Mouse (Mus musculus): ENCODE results near the gene Gm49380. TPM values are rescaled to one million over a fixed set of nuclear protein-coding genes. Genes with fewer than 3 reads are reported as not detected.

The Gm49380 gene
- polyA plus RNA-seq (2016; fragmentation: Nextera tagmentation; extraction: Ambion mirVana), result 0.22 and 0.75 TPM in 2 replicates

GRCm38 (mm10) chr9:44113105-44113789 is at the start of gene Gm49380, which contains the start of gene Rnf26:
Gene Gm49380 (minus strand): TSS chr9:44113500.
Gene Rnf26 (minus strand): TSS chr9:44113517.
- under 1% methylated on average over 51 of the region's 51 CpGs for whole genome bisulfite sequencing
- Histone ChIP-seq H3K36me3 (peaks cover 28% of the 10 kb centered on the region), H3K4me3 (peak within 1 kb of the TSS; percentile 71), H3K27ac (peak within 1 kb of the TSS; percentile 90), H3K9me3 (no peaks in the 10 kb centered on the region), H3K27me3 (ENCODE audit: insufficient read depth, poor library complexity, severe bottlenecking) (no peaks in the 10 kb centered on the region), H3K4me1 (replicated peaks) (peaks cover 36% of the 10 kb centered on the region)
- peak; percentile 96 for DNase-seq (ENCODE audit: low spot score)

GRCm38 (mm10) chr9:44159886-44160285 is 46.6 kb upstream of the Gm49380 start:
- 87% methylated on average over 3 of the region's 3 CpGs for WGBS
- no peak for DNase-seq (ENCODE audit: low spot score)
- Histone ChIP-seq H3K4me1 (replicated peaks) (no peaks in the 10 kb centered on the region), H3K36me3 (peaks cover 94% of the 10 kb centered on the region), H3K9me3 (no peaks in the 10 kb centered on the region), H3K27me3 (ENCODE audit: insufficient read depth, poor library complexity, severe bottlenecking) (no peaks in the 10 kb centered on the region), H3K4me3 (no peak overlapping the region), H3K27ac (no peak overlapping the region)

- peaks cover 76% of the 10 kb centered on the region for H3K36me3 ChIP-seq
- DNase-seq (ENCODE audit: low spot score), result no peak
- 64% methylated on average over 3 of the region's 3 CpGs for WGBS
- no peak overlapping the region for H3K27ac ChIP-seq
- H3K4me1 ChIP-seq (replicated peaks), result peaks cover 16% of the 10 kb centered on the region; the same call in 1 of the 2 replicates
- no peak overlapping the region for H3K4me3 ChIP-seq
- no peaks in the 10 kb centered on the region for H3K27me3 ChIP-seq (ENCODE audit: insufficient read depth, poor library complexity, severe bottlenecking)
- H3K9me3 ChIP-seq, result no peaks in the 10 kb centered on the region
Observed at GRCm38 (mm10) chr9:44147290-44147689, 34.0 kb upstream of the Gm49380 start.

- no peak overlapping the region for H3K4me3 ChIP-seq
- no peaks in the 10 kb centered on the region for H3K9me3 ChIP-seq
- peaks cover 25% of the 10 kb centered on the region; the same call in 1 of the 2 replicates for H3K4me1 ChIP-seq (replicated peaks)
- peaks cover 73% of the 10 kb centered on the region for H3K36me3 ChIP-seq
- DNase-seq (ENCODE audit: low spot score), result no peak
- H3K27me3 ChIP-seq (ENCODE audit: insufficient read depth, poor library complexity, severe bottlenecking), result no peaks in the 10 kb centered on the region
- H3K27ac ChIP-seq, result no peak overlapping the region
Observed at GRCm38 (mm10) chr9:44144718-44145060, 31.4 kb upstream of the Gm49380 start.

GRCm38 (mm10) chr9:44144023-44144717 is 30.9 kb upstream of the Gm49380 start:
- Histone ChIP-seq H3K27me3 (ENCODE audit: insufficient read depth, poor library complexity, severe bottlenecking) (no peaks in the 10 kb centered on the region), H3K27ac (no peak overlapping the region), H3K4me3 (no peak overlapping the region), H3K9me3 (no peaks in the 10 kb centered on the region), H3K4me1 (replicated peaks) (peaks cover 30% of the 10 kb centered on the region), H3K36me3 (peaks cover 73% of the 10 kb centered on the region)
- no peak for DNase-seq (ENCODE audit: low spot score)
- WGBS, result 27% methylated on average over 7 of the region's 8 CpGs

GRCm38 (mm10) chr9:44143421-44143820 is 30.1 kb upstream of the Gm49380 start:
- Histone ChIP-seq H3K9me3 (no peaks in the 10 kb centered on the region), H3K36me3 (peaks cover 68% of the 10 kb centered on the region), H3K27ac (no peak overlapping the region), H3K27me3 (ENCODE audit: insufficient read depth, poor library complexity, severe bottlenecking) (no peaks in the 10 kb centered on the region), H3K4me3 (no peak overlapping the region), H3K4me1 (replicated peaks) (peaks cover 37% of the 10 kb centered on the region)
- DNase-seq (ENCODE audit: low spot score), result no peak
- 74% methylated on average over 5 of the region's 5 CpGs for WGBS

- H3K27me3 ChIP-seq (ENCODE audit: insufficient read depth, poor library complexity, severe bottlenecking), result peaks cover 2% of the 10 kb centered on the region
- H3K9me3 ChIP-seq, result no peaks in the 10 kb centered on the region
- WGBS, result 66% methylated on average over 5 of the region's 5 CpGs
- no peak for DNase-seq (ENCODE audit: low spot score)
- no peak overlapping the region for H3K4me3 ChIP-seq
- peaks cover 37% of the 10 kb centered on the region for H3K4me1 ChIP-seq (replicated peaks)
- no peak overlapping the region for H3K27ac ChIP-seq
- H3K36me3 ChIP-seq, result peaks cover 64% of the 10 kb centered on the region
Observed at GRCm38 (mm10) chr9:44141951-44142350, 28.7 kb upstream of the Gm49380 start.

- H3K27ac ChIP-seq, result no peak overlapping the region
- H3K9me3 ChIP-seq, result no peaks in the 10 kb centered on the region
- no peak for DNase-seq (ENCODE audit: low spot score)
- H3K27me3 ChIP-seq (ENCODE audit: insufficient read depth, poor library complexity, severe bottlenecking), result peaks cover 43% of the 10 kb centered on the region
- 77% methylated on average over 4 of the region's 4 CpGs for WGBS
- no peak overlapping the region for H3K4me3 ChIP-seq
- H3K36me3 ChIP-seq, result peaks cover 34% of the 10 kb centered on the region
- H3K4me1 ChIP-seq (replicated peaks), result peaks cover 56% of the 10 kb centered on the region
Observed at GRCm38 (mm10) chr9:44137846-44138245, 24.5 kb upstream of the Gm49380 start.

- Histone ChIP-seq H3K27ac (no peak overlapping the region), H3K4me3 (peak overlapping the region; percentile 61), H3K4me1 (replicated peaks) (peaks cover 67% of the 10 kb centered on the region), H3K9me3 (no peaks in the 10 kb centered on the region), H3K36me3 (peaks cover 18% of the 10 kb centered on the region; the same call in 1 of the 2 replicates), H3K27me3 (ENCODE audit: insufficient read depth, poor library complexity, severe bottlenecking) (peaks cover 63% of the 10 kb centered on the region)
- 66% methylated on average over 7 of the region's 7 CpGs for WGBS
- no peak for DNase-seq (ENCODE audit: low spot score)
Observed at GRCm38 (mm10) chr9:44135731-44136411, 22.6 kb upstream of the Gm49380 start.

GRCm38 (mm10) chr9:44134851-44135730 is 21.8 kb upstream of the Gm49380 start:
- Histone ChIP-seq H3K27me3 (ENCODE audit: insufficient read depth, poor library complexity, severe bottlenecking) (peaks cover 66% of the 10 kb centered on the region), H3K4me1 (replicated peaks) (peaks cover 67% of the 10 kb centered on the region), H3K36me3 (peaks cover 10% of the 10 kb centered on the region; the same call in 1 of the 2 replicates), H3K9me3 (no peaks in the 10 kb centered on the region), H3K27ac (peak overlapping the region; percentile 79), H3K4me3 (peak overlapping the region; percentile 61)
- DNase-seq (ENCODE audit: low spot score), result peak; percentile 33
- 3% methylated on average over 49 of the region's 49 CpGs for WGBS

- H3K4me1 ChIP-seq (replicated peaks), result peaks cover 70% of the 10 kb centered on the region
- peak within 1 kb of the TSS; percentile 79 for H3K27ac ChIP-seq
- H3K27me3 ChIP-seq (ENCODE audit: insufficient read depth, poor library complexity, severe bottlenecking), result peaks cover 71% of the 10 kb centered on the region
- H3K36me3 ChIP-seq, result 0 out of 2 replicates have a peak, but pooled peaks cover 3% of the 10 kb centered on the region
- WGBS, result 1% methylated on average over 55 of the region's 55 CpGs
- DNase-seq (ENCODE audit: low spot score), result peak; percentile 63
- H3K9me3 ChIP-seq, result no peaks in the 10 kb centered on the region
- H3K4me3 ChIP-seq, result peak within 1 kb of the TSS; percentile 61
Observed at GRCm38 (mm10) chr9:44134101-44134850, 21.0 kb upstream of the Gm49380 start, which contains the start of gene Mcam. Gene Mcam (plus strand): TSS chr9:44134469.
